Mouse (Mus musculus) CH12.LX (cell line): ENCODE results near the gene Zfp729a. TPM values are rescaled to one million over a fixed set of nuclear protein-coding genes. Genes with fewer than 3 reads are reported as not detected.

Experiments used
- DNase-seq: peaks from one replicate; pipeline ENCODE4 v3.0.0-alpha.2; 2013; ENCODE audit errors: extremely low read depth
- H3K27ac ChIP-seq: 2 replicates; pipeline ENCODE4 v1.5.1; 2012; ENCODE audit warnings: low read depth, mild to moderate bottlenecking, control low read depth, moderate library complexity; ENCODE audit not compliant: insufficient read depth
- H3K27me3 ChIP-seq: replicated peaks from 2 replicates; pipeline ENCODE3; 2012; ENCODE audit warnings: inconsistent platforms
- H3K36me3 ChIP-seq, 2 experiments: replicated peaks in 1 of 2; 2 replicates each; pipeline versions ENCODE3 to v1.6.1; 2012; ENCODE audit warnings: inconsistent platforms in 1 of 2, low read length in 1 of 2, mild to moderate bottlenecking in 1 of 2, mixed read lengths in 1 of 2, moderate library complexity in 1 of 2; ENCODE audit not compliant: control insufficient read depth in 1 of 2, insufficient read depth in 1 of 2
- H3K4me1 ChIP-seq, 2 experiments: 2 replicates each; pipeline ENCODE4 v1.6.1; 2012; ENCODE audit warnings: inconsistent platforms in 1 of 2, moderate library complexity in 1 of 2; ENCODE audit not compliant: insufficient read depth in 2 of 2, control insufficient read depth in 1 of 2
- H3K4me2 ChIP-seq: 2 replicates; pipeline ENCODE4 v1.6.1; 2012; ENCODE audit warnings: low read depth, mild to moderate bottlenecking, control low read depth; ENCODE audit not compliant: poor library complexity, insufficient read depth, severe bottlenecking
- H3K4me3 ChIP-seq, 3 experiments: fragments of 150-350 bp in 1 of 3; sonication (generic) in 1 of 3; replicated peaks in 1 of 3; 2 replicates each; pipeline versions ENCODE3 to v1.5.1; 2011 to 2012; ENCODE audit warnings: low read depth in 2 of 3, low read length in 2 of 3, mild to moderate bottlenecking in 2 of 3, moderate library complexity in 2 of 3, control low read depth in 1 of 3, improper control_type of control experiment in 1 of 3, inconsistent platforms in 1 of 3, mixed read lengths in 1 of 3; ENCODE audit not compliant: poor library complexity in 1 of 3
- H3K79me2 ChIP-seq: replicated peaks from 2 replicates; pipeline ENCODE4 v1.6.1; 2012; ENCODE audit warnings: mild to moderate bottlenecking, moderate library complexity; ENCODE audit not compliant: control insufficient read depth, poor library complexity, insufficient read depth, severe bottlenecking; ENCODE audit errors: extremely low read depth
- H3K9ac ChIP-seq: 2 replicates; pipeline ENCODE4 v1.6.1; 2012; ENCODE audit warnings: low read depth, mild to moderate bottlenecking, control low read depth, moderate library complexity; ENCODE audit not compliant: insufficient read depth
- H3K9me3 ChIP-seq: replicated peaks from 2 replicates; pipeline ENCODE3; 2012; ENCODE audit warnings: low read length, inconsistent platforms, mixed read lengths
- BHLHE40 ChIP-seq: IDR thresholded peaks from 2 replicates; pipeline ENCODE4 v1.6.1; 2011; ENCODE audit warnings: mild to moderate bottlenecking, low read depth, low read length, improper control_type of control experiment
- CHD1 ChIP-seq: IDR thresholded peaks from 2 replicates; pipeline ENCODE4 v1.6.1; 2012; ENCODE audit warnings: low read depth, low read length, improper control_type of control experiment, inconsistent platforms
- CHD2 ChIP-seq: IDR thresholded peaks from 2 replicates; pipeline ENCODE4 v1.6.1; 2011; ENCODE audit warnings: low read length, improper control_type of control experiment
- CTCF ChIP-seq, 2 experiments: IDR thresholded peaks in 1 of 2; conservative IDR thresholded peaks in 1 of 2; 2 replicates each; pipeline ENCODE4 v1.5.1; 2011 to 2012; ENCODE audit warnings: low read depth in 2 of 2, low read length in 2 of 2, improper control_type of control experiment in 1 of 2, inconsistent platforms in 1 of 2, mild to moderate bottlenecking in 1 of 2, moderate library complexity in 1 of 2
- E2F4 ChIP-seq: IDR thresholded peaks from 2 replicates; pipeline ENCODE4 v1.6.1; 2011; ENCODE audit warnings: low read depth, low read length, improper control_type of control experiment; ENCODE audit not compliant: insufficient replicate concordance
- ELF1 ChIP-seq: IDR thresholded peaks from 2 replicates; pipeline ENCODE4 v1.6.1; 2014; ENCODE audit warnings: low read depth, mild to moderate bottlenecking, inconsistent platforms, low read length, improper control_type of control experiment
- EP300 ChIP-seq: IDR thresholded peaks from 2 replicates; pipeline ENCODE4 v1.6.1; 2011; ENCODE audit warnings: low read length, improper control_type of control experiment
- ETS1 ChIP-seq: conservative IDR thresholded peaks from 2 replicates; pipeline ENCODE4 v1.6.1; 2012; ENCODE audit warnings: low read depth, mild to moderate bottlenecking, inconsistent platforms, low read length, improper control_type of control experiment, moderate library complexity
- GABPA ChIP-seq: IDR thresholded peaks from 2 replicates; pipeline ENCODE4 v1.6.1; 2012; ENCODE audit warnings: low read depth, low read length, improper control_type of control experiment, inconsistent platforms; ENCODE audit not compliant: insufficient replicate concordance
- HCFC1 ChIP-seq: IDR thresholded peaks from 2 replicates; pipeline ENCODE4 v1.6.1; 2012; ENCODE audit warnings: low read depth, mild to moderate bottlenecking, inconsistent platforms, low read length, improper control_type of control experiment
- IRF4 ChIP-seq: IDR thresholded peaks from 2 replicates; pipeline ENCODE4 v1.6.1; 2014; ENCODE audit warnings: low read depth, mild to moderate bottlenecking, inconsistent platforms, low read length, improper control_type of control experiment
- JUN ChIP-seq: IDR thresholded peaks from 2 replicates; pipeline ENCODE4 v1.6.1; 2011; ENCODE audit warnings: low read depth, mild to moderate bottlenecking, low read length, improper control_type of control experiment, moderate library complexity; ENCODE audit not compliant: insufficient read depth
- JUND ChIP-seq: conservative IDR thresholded peaks from 2 replicates; pipeline ENCODE4 v1.6.1; 2011; ENCODE audit warnings: low read depth, low read length, improper control_type of control experiment
- KAT2A ChIP-seq: IDR thresholded peaks from 2 replicates; pipeline ENCODE4 v1.6.1; 2012; ENCODE audit warnings: low read length, improper control_type of control experiment, inconsistent platforms; ENCODE audit not compliant: insufficient replicate concordance
- MAFK ChIP-seq: IDR thresholded peaks from 2 replicates; pipeline ENCODE4 v1.6.1; 2011; ENCODE audit warnings: low read length, improper control_type of control experiment; ENCODE audit not compliant: insufficient replicate concordance
- MAX ChIP-seq: IDR thresholded peaks from 2 replicates; pipeline ENCODE4 v1.6.1; 2011; ENCODE audit warnings: low read length, improper control_type of control experiment
- MAZ ChIP-seq: IDR thresholded peaks from 2 replicates; pipeline ENCODE4 v1.6.1; 2012; ENCODE audit warnings: low read depth, mild to moderate bottlenecking, inconsistent platforms, low read length, improper control_type of control experiment, moderate library complexity
- MEF2A ChIP-seq: IDR thresholded peaks from 2 replicates; pipeline ENCODE4 v1.6.1; 2014; ENCODE audit warnings: low read depth, mild to moderate bottlenecking, inconsistent platforms, low read length, improper control_type of control experiment, borderline replicate concordance
- MXI1 ChIP-seq: IDR thresholded peaks from 2 replicates; pipeline ENCODE4 v1.6.1; 2011; ENCODE audit warnings: mild to moderate bottlenecking, low read depth, low read length, improper control_type of control experiment
- MYC ChIP-seq: IDR thresholded peaks from 2 replicates; pipeline ENCODE4 v1.6.1; 2011; ENCODE audit warnings: low read depth, mild to moderate bottlenecking, improper control_type of control experiment, low read length
- NELFE ChIP-seq: IDR thresholded peaks from 2 replicates; pipeline ENCODE4 v1.6.1; 2011; ENCODE audit warnings: low read depth, low read length, improper control_type of control experiment
- NRF1 ChIP-seq: IDR thresholded peaks from 2 replicates; pipeline ENCODE4 v1.6.1; 2014; ENCODE audit warnings: low read depth, mild to moderate bottlenecking, inconsistent platforms, low read length, improper control_type of control experiment, moderate library complexity
- PAX5 ChIP-seq: IDR thresholded peaks from 2 replicates; pipeline ENCODE4 v1.6.1; 2012; ENCODE audit warnings: low read length, inconsistent platforms, mixed read lengths
- POLR2A ChIP-seq: IDR thresholded peaks from 2 replicates; pipeline ENCODE4 v1.6.1; 2011; ENCODE audit warnings: low read depth, mild to moderate bottlenecking, improper control_type of control experiment, low read length
- POLR2AphosphoS2 ChIP-seq: IDR thresholded peaks from 2 replicates; pipeline ENCODE4 v1.6.1; 2011; ENCODE audit warnings: low read depth, low read length, improper control_type of control experiment
- RAD21 ChIP-seq: IDR thresholded peaks from 2 replicates; pipeline ENCODE4 v1.6.1; 2011; ENCODE audit warnings: low read depth, mild to moderate bottlenecking, low read length, improper control_type of control experiment, moderate library complexity
- RCOR1 ChIP-seq: conservative IDR thresholded peaks from 2 replicates; pipeline ENCODE4 v1.6.1; 2012; ENCODE audit warnings: low read depth, mild to moderate bottlenecking, inconsistent platforms, low read length, improper control_type of control experiment
- SIN3A ChIP-seq: IDR thresholded peaks from 2 replicates; pipeline ENCODE4 v1.6.1; 2012; ENCODE audit warnings: low read length, improper control_type of control experiment, inconsistent platforms
- SMC3 ChIP-seq: IDR thresholded peaks from 2 replicates; pipeline ENCODE4 v1.6.1; 2011; ENCODE audit warnings: low read depth, low read length, improper control_type of control experiment
- TBP ChIP-seq: conservative IDR thresholded peaks from 2 replicates; pipeline ENCODE4 v1.6.1; 2011; ENCODE audit warnings: low read depth, low read length, improper control_type of control experiment
- TCF12 ChIP-seq: IDR thresholded peaks from 2 replicates; pipeline ENCODE4 v1.6.1; 2014; ENCODE audit warnings: low read depth, mild to moderate bottlenecking, inconsistent platforms, low read length, improper control_type of control experiment
- UBTF ChIP-seq: IDR thresholded peaks from 2 replicates; pipeline ENCODE4 v1.6.1; 2012; ENCODE audit warnings: low read depth, mild to moderate bottlenecking, inconsistent platforms, low read length, improper control_type of control experiment, moderate library complexity
- USF1 ChIP-seq: IDR thresholded peaks from 2 replicates; pipeline ENCODE4 v1.6.1; 2014; ENCODE audit warnings: low read depth, mild to moderate bottlenecking, inconsistent platforms, low read length, improper control_type of control experiment
- USF2 ChIP-seq: conservative IDR thresholded peaks from 2 replicates; pipeline ENCODE4 v1.6.1; 2011; ENCODE audit warnings: low read depth, low read length, improper control_type of control experiment
- ZC3H11A ChIP-seq: IDR thresholded peaks from 2 replicates; pipeline ENCODE4 v1.6.1; 2012; ENCODE audit warnings: low read depth, mild to moderate bottlenecking, inconsistent platforms, low read length, improper control_type of control experiment
- ZKSCAN1 ChIP-seq: IDR thresholded peaks from 2 replicates; pipeline ENCODE4 v1.6.1; 2012; ENCODE audit warnings: low read depth, inconsistent platforms, low read length, improper control_type of control experiment, borderline replicate concordance
- ZMIZ1 ChIP-seq: IDR thresholded peaks from 2 replicates; pipeline ENCODE4 v1.6.1; 2012; ENCODE audit warnings: low read depth, mild to moderate bottlenecking, inconsistent platforms, low read length, improper control_type of control experiment
- ZNF384 ChIP-seq: IDR thresholded peaks from 2 replicates; pipeline ENCODE4 v1.6.1; 2012; ENCODE audit warnings: low read depth, low read length, improper control_type of control experiment, inconsistent platforms
- dilution Hi-C: fragments of 300-500 bp; cut with MboI; formaldehyde crosslinking; loops from 2 replicates; pipeline ENCODE4 v1.14.3; 2020; ENCODE audit warnings: low sequenced_read_pairs; ENCODE audit not compliant: extremely low pct_unique_long_range_greater_than_20kb, extremely low pct_ligation_motif_present
- in situ Hi-C: fragments of 300-500 bp; cut with MboI; formaldehyde crosslinking; loops from 3 replicates; pipeline ENCODE4 v1.14.3; 2019; ENCODE audit warnings: low sequenced_read_pairs, low pct_ligation_motif_present, low pct_unique_long_range_greater_than_20kb, mixed read lengths
- polyA plus RNA-seq: library from polyadenylated mRNA; unstranded; fragments of >175 nt; gene quantifications from 2 replicates; pipeline ENCODE4 v1.2.1, GENCODE M21; 2012; ENCODE audit warnings: low read depth; ENCODE audit not compliant: insufficient read length
- total RNA-seq, 2 experiments: library from RNA; depleted of rRNA; stranded (reverse); fragments of 300-350 nt in 1 of 2; fragments of >200 nt in 1 of 2; gene quantifications; 2 replicates each; pipeline ENCODE4 v1.2.3; 2012 to 2014

Gene Zfp729a
- total RNA-seq (2012; rRNA removed) (3.6 and 3.7 TPM in 2 replicates), total RNA-seq (2014; rRNA removed) (11.2 and 12.6 TPM in 2 replicates), polyA plus RNA-seq (4.6 and 4.8 TPM in 2 replicates)

- TF ChIP-seq CHD2: no peak
- TF ChIP-seq MAZ: no peak
- TF ChIP-seq ETS1: 0 out of 2 replicates have a peak, but pooled peaks have one; percentile 12
- TF ChIP-seq USF1: peak; percentile 74
- peak; percentile 47 for TF ChIP-seq RAD21
- TF ChIP-seq MXI1: no peak; the same call in 1 of the 2 replicates
- TF ChIP-seq HCFC1: peak; percentile 94
- TF ChIP-seq GABPA: peak; percentile 49; the same call in 1 of the 2 replicates
- TF ChIP-seq ZC3H11A: no peak
- peak; percentile 52; the same call in 1 of the 2 replicates for TF ChIP-seq ZNF384
- TF ChIP-seq BHLHE40: peak; percentile 95
- 0 out of 2 replicates have a peak, but pooled peaks have one; percentile 22 for TF ChIP-seq NRF1
- TF ChIP-seq MAX: peak; percentile 98
- TF ChIP-seq ZMIZ1: no peak
- no peak for TF ChIP-seq EP300
- TF ChIP-seq CTCF (conservative IDR thresholded peaks at IDR 0.05 in 1 of 2, IDR thresholded peaks at IDR 0.05 in 1 of 2; ENCODE audit: low read depth in 2 of 2, low read length in 2 of 2): peak; percentile 21 to 68; a peak in 3 of 4 replicates
- TF ChIP-seq ZKSCAN1: no peak
- no peak for TF ChIP-seq E2F4
- TF ChIP-seq CHD1: no peak
- no peak for TF ChIP-seq PAX5
- no peak for TF ChIP-seq MAFK
- TF ChIP-seq NELFE: no peak
- peak; percentile 88 for TF ChIP-seq TBP
- no peak for TF ChIP-seq POLR2AphosphoS2
- TF ChIP-seq IRF4: peak; percentile 43; the same call in 1 of the 2 replicates
- peak; percentile 52; the same call in 1 of the 2 replicates for TF ChIP-seq TCF12
- peak; percentile 66 for TF ChIP-seq POLR2A
- TF ChIP-seq JUN: no peak
- TF ChIP-seq JUND: no peak
- TF ChIP-seq SIN3A: 0 out of 2 replicates have a peak, but pooled peaks have one; percentile 77
- peak; percentile 95 for TF ChIP-seq MYC
- TF ChIP-seq USF2: peak; percentile 44
- TF ChIP-seq ELF1: peak; percentile 95
- no peak for TF ChIP-seq RCOR1
- no peak for TF ChIP-seq UBTF
- TF ChIP-seq MEF2A: no peak
- TF ChIP-seq KAT2A: peak; percentile 95
- TF ChIP-seq SMC3: peak; percentile 43
- H3K9me3 ChIP-seq: no peaks in the 10 kb centered on the region
- 0 out of 2 replicates have a peak, but pooled peaks cover 5% of the 10 kb centered on the region for H3K79me2 ChIP-seq
- dilution Hi-C loops (no loop called here), in situ Hi-C loops (no loop called here)
- peak within 1 kb of the TSS; percentile 40 for H3K4me2 ChIP-seq
- H3K4me3 ChIP-seq: peak within 1 kb of the TSS; percentile 64 to 100 (median 92)
- H3K36me3 ChIP-seq: peaks cover 4% of the 10 kb centered on the region in 2 experiments
- H3K27ac ChIP-seq: peak within 1 kb of the TSS; percentile 75
- peak; percentile 91 for DNase-seq
- no peaks in the 10 kb centered on the region for H3K27me3 ChIP-seq
- peak within 1 kb of the TSS; percentile 98 for H3K9ac ChIP-seq
- peaks cover 0 to 4% of the 10 kb centered on the region in 2 experiments; a peak in 1 of 4 replicates for H3K4me1 ChIP-seq
These were observed at the start of gene Zfp729a, which contains the start of gene Gm49345 for GRCm38 (mm10) chr13:67637294-67638007. Zfp729a (minus strand) TSS chr13:67637791. Gm49345 (minus strand) TSS chr13:67637769.
